Mouse (Mus musculus) retina, postnatal 1 day (tissue): ENCODE measurements around the gene Lrmda.
"Not testable (repeated sequence)": the region's sequence is repeated elsewhere in the genome, so short reads cannot be mapped to it uniquely, and the experiment has no call there.

Source experiments
- DNase-seq: peaks from one replicate; pipeline ENCODE4 v3.0.0-alpha.2; 2012

The Lrmda gene

GRCm38 (mm10) chr14:22751290-22751689 is 731.8 kb downstream of the Lrmda start:
- DNase-seq = no peak

GRCm38 (mm10) chr14:22754633-22755032 is 735.1 kb downstream of the Lrmda start:
- DNase-seq = no peak

GRCm38 (mm10) chr14:22757493-22757892 is 738.0 kb downstream of the Lrmda start:
- no peak for DNase-seq

- no peak for DNase-seq
Observed at GRCm38 (mm10) chr14:22759216-22759615, 739.7 kb downstream of the Lrmda start.

GRCm38 (mm10) chr14:22759673-22760072 is 740.2 kb downstream of the Lrmda start:
- no peak for DNase-seq

- no peak for DNase-seq
Observed at GRCm38 (mm10) chr14:22760241-22761039, 740.9 kb downstream of the Lrmda start.

GRCm38 (mm10) chr14:22781709-22782108 is 762.2 kb downstream of the Lrmda start:
- DNase-seq = no peak

- DNase-seq = peak; percentile 15
Observed at GRCm38 (mm10) chr14:22782365-22782764, 762.9 kb downstream of the Lrmda start.

GRCm38 (mm10) chr14:22783211-22784161 is 764.0 kb downstream of the Lrmda start:
- DNase-seq = peak; percentile 48

- DNase-seq = no peak
Observed at GRCm38 (mm10) chr14:22800020-22800419, 780.5 kb downstream of the Lrmda start.

- DNase-seq = peak; percentile 58
Observed at GRCm38 (mm10) chr14:22800871-22801636, 781.5 kb downstream of the Lrmda start.

GRCm38 (mm10) chr14:22801714-22802113 is 782.2 kb downstream of the Lrmda start:
- DNase-seq = not testable (repeated sequence)

- no peak for DNase-seq
Observed at GRCm38 (mm10) chr14:22807324-22807723, 787.8 kb downstream of the Lrmda start.

- peak; percentile 85 for DNase-seq
Observed at GRCm38 (mm10) chr14:22807726-22808594, 788.4 kb downstream of the Lrmda start.

GRCm38 (mm10) chr14:22808595-22809166 is 789.2 kb downstream of the Lrmda start:
- no peak for DNase-seq

GRCm38 (mm10) chr14:22809229-22809628 is 789.7 kb downstream of the Lrmda start:
- DNase-seq = no peak

GRCm38 (mm10) chr14:22810531-22810930 is 791.0 kb downstream of the Lrmda start:
- no peak for DNase-seq

GRCm38 (mm10) chr14:22812824-22813223 is 793.3 kb downstream of the Lrmda start:
- no peak for DNase-seq

GRCm38 (mm10) chr14:22813389-22813788 is 793.9 kb downstream of the Lrmda start:
- peak; percentile 36 for DNase-seq

GRCm38 (mm10) chr14:22814811-22815345 is 795.4 kb downstream of the Lrmda start:
- no peak for DNase-seq
